Mouse (Mus musculus) bone marrow macrophage, adult 2 months (primary cell): Measurements from ENCODE around the gene Hyal2. TPM values are rescaled to one million over a fixed set of nuclear protein-coding genes. Genes with fewer than 3 reads are reported as not detected.
"Not testable (repeated sequence)": the region's sequence is repeated elsewhere in the genome, so short reads cannot be mapped to it uniquely, and the experiment has no call there.

ENCODE experiments used
- H3K27ac ChIP-seq: 2 replicates; pipeline ENCODE4 v1.5.1; 2012; ENCODE audit warnings: low read depth, low read length; ENCODE audit not compliant: insufficient read depth
- H3K4me1 ChIP-seq: 2 replicates; pipeline ENCODE4 v1.6.1; 2012; ENCODE audit warnings: low read length; ENCODE audit not compliant: control insufficient read depth, insufficient read depth
- H3K4me3 ChIP-seq: 2 replicates; pipeline ENCODE4 v1.5.1; 2012; ENCODE audit warnings: mild to moderate bottlenecking, low read length, moderate library complexity; ENCODE audit not compliant: insufficient read depth
- CTCF ChIP-seq: IDR thresholded peaks from 2 replicates; pipeline ENCODE4 v1.5.1; 2012; ENCODE audit warnings: low read depth, mild to moderate bottlenecking, low read length, moderate library complexity
- POLR2A ChIP-seq: IDR thresholded peaks from 2 replicates; pipeline ENCODE4 v1.6.1; 2012; ENCODE audit warnings: mild to moderate bottlenecking, low read depth, low read length, borderline replicate concordance
- polyA plus RNA-seq: library from polyadenylated mRNA; stranded (reverse); fragments of >200 nt; gene quantifications from 2 replicates; pipeline ENCODE4 v1.2.4, GENCODE M21; 2012; ENCODE audit not compliant: missing spikeins, insufficient read depth, insufficient read length

Gene Hyal2
- polyA plus RNA-seq, 1 experiment = 8.8 TPM

DNA sequence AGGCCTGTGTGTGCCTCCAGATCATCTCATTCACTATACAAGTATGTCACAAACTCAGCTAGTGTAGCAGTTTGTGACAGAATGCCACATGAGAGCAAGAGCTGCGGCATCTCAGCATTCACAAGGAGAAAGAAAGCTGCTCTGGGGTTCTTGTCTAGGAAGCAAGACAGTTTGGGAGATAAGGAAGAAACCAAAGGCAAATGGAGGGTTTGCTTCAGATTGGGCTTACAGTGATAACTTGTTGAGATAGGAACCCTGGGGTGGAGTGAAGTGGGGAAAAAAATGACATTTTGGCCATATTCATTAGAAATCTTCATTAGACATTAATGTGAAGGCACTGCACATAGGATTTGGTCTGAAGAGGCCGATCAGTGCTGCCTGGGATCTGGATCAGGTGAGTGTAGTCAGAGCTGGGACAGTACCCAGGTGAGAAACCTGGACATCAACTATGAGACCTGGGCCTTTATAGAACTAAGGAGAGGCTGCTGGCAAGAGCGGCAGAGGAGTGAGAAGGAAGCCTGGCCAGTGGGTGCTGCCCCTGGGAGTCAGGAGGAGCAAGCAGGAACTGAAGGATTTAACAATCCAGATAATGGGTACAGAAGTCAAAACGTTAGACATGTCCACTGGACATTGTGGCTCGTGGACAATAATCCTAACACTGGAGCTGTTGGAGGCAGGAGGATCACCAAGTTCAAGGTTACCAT, 14.9 kb upstream of the Hyal2 start:
- Histone ChIP-seq H3K4me3 (no peak overlapping the region), H3K27ac (no peak overlapping the region), H3K4me1 (peaks cover 35% of the 10 kb centered on the region)
- no peak for TF ChIP-seq CTCF
- TF ChIP-seq POLR2A = no peak

GRCm38 (mm10) chr9:107553541-107554318, 14.0 kb upstream of the Hyal2 start:
- H3K4me3 ChIP-seq = peak overlapping the region; percentile 76
- TF ChIP-seq CTCF (no peak), POLR2A (no peak)
- peaks cover 28% of the 10 kb centered on the region for H3K4me1 ChIP-seq
- peak overlapping the region; percentile 33 for H3K27ac ChIP-seq

GRCm38 (mm10) chr9:107554319-107554825, 13.4 kb upstream of the Hyal2 start:
- Histone ChIP-seq H3K27ac (peak overlapping the region; percentile 95), H3K4me1 (peaks cover 28% of the 10 kb centered on the region), H3K4me3 (peak overlapping the region; percentile 83)
- TF ChIP-seq POLR2A (peak; percentile 45; the same call in 1 of the 2 replicates), CTCF (no peak)

GRCm38 (mm10) chr9:107555031-107555457, 12.7 kb upstream of the Hyal2 start:
- Histone ChIP-seq H3K4me1 (peaks cover 28% of the 10 kb centered on the region), H3K4me3 (peak overlapping the region; percentile 83), H3K27ac (peak overlapping the region; percentile 95)
- TF ChIP-seq CTCF (no peak), POLR2A (no peak)

- Histone ChIP-seq H3K4me3 (peak overlapping the region; percentile 83), H3K4me1 (peaks cover 28% of the 10 kb centered on the region), H3K27ac (peak overlapping the region; percentile 95)
- no peak for TF ChIP-seq CTCF
- no peak for TF ChIP-seq POLR2A
These were observed 12.0 kb upstream of the Hyal2 start for GRCm38 (mm10) chr9:107555701-107556100.

GRCm38 (mm10) chr9:107556346-107556745, 11.4 kb upstream of the Hyal2 start:
- Histone ChIP-seq H3K27ac (peak overlapping the region; percentile 95), H3K4me3 (peak overlapping the region; percentile 83), H3K4me1 (peaks cover 24% of the 10 kb centered on the region)
- TF ChIP-seq POLR2A (no peak), CTCF (no peak)

GRCm38 (mm10) chr9:107563029-107563581, 4.6 kb upstream of the Hyal2 start, which contains the start of gene Tusc2:
Tusc2 (plus strand) TSS chr9:107563255.
- Histone ChIP-seq H3K4me3 (peak within 1 kb of the TSS; percentile 87), H3K27ac (peak within 1 kb of the TSS; percentile 51), H3K4me1 (peaks cover 27% of the 10 kb centered on the region)
- no peak for TF ChIP-seq CTCF
- TF ChIP-seq POLR2A = no peak

DNA sequence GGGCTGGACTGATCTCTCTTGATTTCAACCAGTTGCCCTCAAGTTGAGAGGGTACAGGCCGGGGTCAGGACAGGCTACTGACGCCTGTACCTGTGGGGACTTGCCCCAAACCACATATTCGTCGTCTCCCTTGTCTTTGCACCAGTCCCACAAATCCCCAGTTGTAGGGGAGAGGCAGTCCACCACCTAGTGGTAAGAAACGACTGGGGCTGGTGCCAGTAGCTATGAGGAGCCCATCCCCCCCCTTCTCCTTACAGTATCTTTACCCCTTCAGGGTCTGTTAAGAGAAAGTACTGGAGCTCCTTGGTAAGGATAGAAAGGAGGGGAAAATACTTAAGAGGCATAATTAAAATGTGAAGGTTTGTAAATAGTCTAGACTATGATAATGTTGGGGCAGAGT, 2.2 kb upstream of the Hyal2 start:
- not testable (repeated sequence) for H3K4me3 ChIP-seq, H3K27ac ChIP-seq
- peaks cover 36% of the 10 kb centered on the region for H3K4me1 ChIP-seq

GRCm38 (mm10) chr9:107566041-107566709, 1.6 kb upstream of the Hyal2 start:
- Histone ChIP-seq H3K4me3 (no peak overlapping the region), H3K4me1 (peaks cover 43% of the 10 kb centered on the region), H3K27ac (peak overlapping the region; percentile 35; the same call in 1 of the 2 replicates)
- TF ChIP-seq CTCF (peak; percentile 66), POLR2A (no peak)
